ENCODE assay signal across 17 mouse cellular contexts in genomic region chr5:128643065-128643464, GRCm38 (mm10). TPM values are rescaled to one million over a fixed set of nuclear protein-coding genes. Genes with fewer than 3 reads are reported as not detected.
"Had no signal": no experiment of that assay in that cellular context is flagged by ENCODE, and none has a peak within 500 bp of the region (broad histone marks: within the 10 kb centered on the region; RNA-seq: fewer than 3 reads in every experiment).

No protein-coding gene starts in this region.

- DNase-seq: kidney, adult 11 months; kidney, adult 9 months; retina, postnatal 1 day; right cerebral cortex, postnatal 25 days; thymus, postnatal 4 days had no signal

RNA-seq across cellular contexts. Expression of gene Fzd10, which starts 42.4 kb away (rescaled TPM):
- total RNA-seq: megakaryocyte-erythroid progenitor cell, adult 5-6 weeks had no signal
- polyA plus RNA-seq: liver, embryonic 16.5 days had no signal

RNA-seq across cellular contexts. Expression of gene Piwil1, which starts 59.3 kb away (rescaled TPM):
- total RNA-seq: layer of hippocampus, adult 8-10 months; left cerebral cortex, adult 2 months; megakaryocyte-erythroid progenitor cell, adult 5-6 weeks had no signal
- polyA plus RNA-seq: intestine, embryonic 14.5 days; kidney, postnatal 0 days; large intestine, adult 2 months; limb, embryonic 11.5 days; limb, embryonic 15.5 days; liver, embryonic 12.5 days; liver, embryonic 16.5 days; small intestine, adult 2 months; stomach, postnatal 0 days had no signal
